Mouse (Mus musculus): ENCODE measurements at regions not wholly inside any gene's neighbourhood (a gene's known extent, or its start where the extent isn't known, plus 50 kb on each side); places are given as distances from the start of the nearest gene placed in this dataset.

DNA sequence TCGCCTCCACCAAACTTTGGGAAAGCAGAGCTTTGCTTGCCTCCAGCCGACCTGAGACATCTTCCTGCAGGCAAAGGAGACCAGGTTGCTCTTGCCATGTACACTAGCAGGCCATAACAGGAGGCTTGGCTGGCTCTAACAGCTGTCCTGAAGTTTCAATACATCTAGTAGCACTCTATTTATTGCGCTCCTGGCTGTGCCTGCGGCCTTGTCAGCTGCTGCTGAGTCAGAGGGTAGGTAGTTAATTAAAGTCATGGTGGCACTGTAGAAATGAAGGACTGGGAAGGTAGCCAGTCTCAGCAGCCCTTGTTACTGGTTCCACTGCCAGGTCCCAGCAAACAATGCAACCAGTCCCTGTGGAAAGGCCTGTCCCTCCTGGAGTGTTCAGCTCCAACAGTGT, 212.0 kb upstream of the Slco3a1 start:
- TF ChIP-seq GATA1 (IDR thresholded peaks at IDR 0.05; ENCODE audit: low read length), result no peak

- TF ChIP-seq GATA1 (IDR thresholded peaks at IDR 0.05; ENCODE audit: low read length), result no peak
Measured at GRCm38 (mm10) chr7:74757469-74757868, 202.9 kb upstream of the Slco3a1 start.

- TF ChIP-seq GATA1 (IDR thresholded peaks at IDR 0.05; ENCODE audit: low read length), result no peak
Measured at GRCm38 (mm10) chr7:74747704-74748103, 193.1 kb upstream of the Slco3a1 start.

- TF ChIP-seq GATA1 (IDR thresholded peaks at IDR 0.05; ENCODE audit: low read length), result no peak
Measured at GRCm38 (mm10) chr7:74734941-74735340, 180.4 kb upstream of the Slco3a1 start.

GRCm38 (mm10) chr7:74726324-74726991, 171.9 kb upstream of the Slco3a1 start:
- no peak for TF ChIP-seq GATA1 (IDR thresholded peaks at IDR 0.05; ENCODE audit: low read length)

GRCm38 (mm10) chr7:74719321-74719720, 164.7 kb upstream of the Slco3a1 start:
- no peak for TF ChIP-seq GATA1 (IDR thresholded peaks at IDR 0.05; ENCODE audit: low read length)

DNA sequence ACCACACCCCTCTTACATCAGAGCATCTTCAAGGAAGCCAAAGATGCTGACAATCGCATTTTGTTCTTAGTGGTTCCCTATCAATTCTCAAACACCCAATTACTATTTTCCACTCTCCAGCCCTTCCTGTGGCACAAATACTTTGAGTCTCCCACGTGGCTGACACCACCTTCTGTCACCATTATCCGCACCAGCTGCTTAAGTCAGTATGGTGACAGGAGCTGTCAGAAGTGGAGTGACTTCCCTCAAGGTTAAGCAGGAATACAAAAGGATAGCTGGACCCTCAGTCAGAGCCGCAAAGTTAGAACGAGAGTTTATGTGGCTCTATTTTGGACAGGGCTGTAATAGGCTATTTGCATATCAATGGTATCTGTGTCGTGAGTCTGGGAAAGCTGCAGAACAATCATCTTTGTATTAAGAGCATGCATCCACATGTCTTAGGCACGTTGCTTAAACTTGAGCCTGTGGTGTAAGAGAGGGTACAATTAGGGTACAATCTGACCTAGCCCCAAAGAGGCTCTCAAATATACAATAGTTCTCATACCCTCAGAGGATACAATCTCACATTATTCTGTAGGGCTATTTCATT, 155.5 kb upstream of the Slco3a1 start:
- no peak for TF ChIP-seq GATA1 (IDR thresholded peaks at IDR 0.05; ENCODE audit: low read length)

DNA sequence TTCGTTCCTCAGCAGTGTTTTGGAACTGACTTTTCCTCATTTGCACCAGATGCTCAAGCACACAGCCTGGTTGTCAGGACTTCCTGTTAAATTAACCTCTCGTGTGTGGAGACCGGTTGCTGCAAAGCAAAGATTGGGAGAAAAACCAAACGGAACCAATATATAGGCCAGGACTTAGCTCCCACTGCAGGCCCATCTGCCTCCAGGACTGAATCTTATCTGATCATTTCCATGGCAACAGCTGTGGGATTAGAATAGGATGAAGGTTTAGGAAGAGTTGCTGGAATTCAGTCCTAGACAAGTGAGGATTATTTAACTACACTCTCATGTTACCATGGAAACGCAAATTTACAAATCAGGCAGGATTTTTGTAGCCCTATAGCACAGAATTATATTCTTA, 154.4 kb upstream of the Slco3a1 start:
- no peak for TF ChIP-seq GATA1 (IDR thresholded peaks at IDR 0.05; ENCODE audit: low read length)

DNA sequence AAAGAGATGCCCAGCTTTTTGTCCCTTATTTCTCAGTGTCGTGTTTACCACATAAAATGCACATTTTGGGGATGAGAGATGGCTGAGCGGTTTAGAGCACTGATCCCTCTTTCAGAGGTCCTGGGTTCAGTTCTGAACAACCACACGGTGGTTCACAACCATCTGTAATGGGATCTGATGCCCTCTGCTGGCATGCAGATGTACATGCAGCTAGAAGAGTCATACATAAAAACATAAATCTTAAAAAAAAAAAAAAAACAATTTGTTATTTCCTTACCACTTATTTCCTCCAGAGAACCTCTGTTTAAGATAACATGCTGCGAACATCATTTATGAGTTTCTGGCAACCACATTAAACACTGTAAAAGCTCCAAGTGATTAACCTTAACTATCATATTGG, 149.0 kb upstream of the Slco3a1 start:
- no peak for TF ChIP-seq GATA1 (IDR thresholded peaks at IDR 0.05; ENCODE audit: low read length)

- TF ChIP-seq GATA1 (IDR thresholded peaks at IDR 0.05; ENCODE audit: low read length), result no peak
Measured at GRCm38 (mm10) chr7:74697794-74698354, 143.3 kb upstream of the Slco3a1 start.

DNA sequence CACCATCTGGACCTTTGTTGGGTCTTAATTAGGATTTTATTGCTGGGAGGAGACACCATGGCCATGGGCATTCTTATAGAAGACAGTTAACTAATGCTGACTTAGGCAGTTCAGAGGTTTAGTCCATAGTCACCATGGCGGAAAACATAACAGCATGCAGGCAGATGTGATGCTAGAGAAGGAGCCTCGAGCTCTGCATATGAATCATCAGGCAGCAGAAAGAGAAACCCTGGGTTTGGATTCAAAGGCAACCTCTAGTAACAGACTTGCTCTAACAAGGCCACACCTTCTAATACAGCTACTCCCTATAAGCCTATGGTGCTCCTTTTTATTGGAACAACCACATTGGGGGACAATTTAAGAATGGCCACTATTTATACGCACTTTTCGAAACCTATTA, 141.7 kb upstream of the Slco3a1 start:
- no peak for TF ChIP-seq GATA1 (IDR thresholded peaks at IDR 0.05; ENCODE audit: low read length)

DNA sequence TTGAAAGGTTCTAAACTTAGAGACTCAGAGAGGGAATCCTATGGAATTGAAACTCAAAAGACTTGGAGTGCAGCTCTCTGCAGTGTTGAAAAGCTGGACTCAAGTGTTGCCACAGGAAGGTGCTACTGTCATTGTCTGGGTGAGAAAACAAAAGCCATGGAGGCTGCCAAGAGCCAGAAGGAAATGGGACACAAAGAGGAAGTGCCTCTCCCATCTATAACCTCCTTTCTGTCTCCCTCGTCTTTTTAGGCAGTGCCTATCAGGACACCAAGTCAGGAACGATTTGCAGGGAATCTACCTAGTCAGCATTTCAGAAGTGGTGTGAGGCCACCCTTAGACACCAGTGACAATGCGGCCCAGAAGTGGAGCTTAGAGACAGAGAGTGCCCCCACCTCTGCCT, 138.5 kb upstream of the Slco3a1 start:
- TF ChIP-seq GATA1 (IDR thresholded peaks at IDR 0.05; ENCODE audit: low read length), result no peak

GRCm38 (mm10) chr7:74690706-74691105, 136.1 kb upstream of the Slco3a1 start:
- no peak for TF ChIP-seq GATA1 (IDR thresholded peaks at IDR 0.05; ENCODE audit: low read length)

DNA sequence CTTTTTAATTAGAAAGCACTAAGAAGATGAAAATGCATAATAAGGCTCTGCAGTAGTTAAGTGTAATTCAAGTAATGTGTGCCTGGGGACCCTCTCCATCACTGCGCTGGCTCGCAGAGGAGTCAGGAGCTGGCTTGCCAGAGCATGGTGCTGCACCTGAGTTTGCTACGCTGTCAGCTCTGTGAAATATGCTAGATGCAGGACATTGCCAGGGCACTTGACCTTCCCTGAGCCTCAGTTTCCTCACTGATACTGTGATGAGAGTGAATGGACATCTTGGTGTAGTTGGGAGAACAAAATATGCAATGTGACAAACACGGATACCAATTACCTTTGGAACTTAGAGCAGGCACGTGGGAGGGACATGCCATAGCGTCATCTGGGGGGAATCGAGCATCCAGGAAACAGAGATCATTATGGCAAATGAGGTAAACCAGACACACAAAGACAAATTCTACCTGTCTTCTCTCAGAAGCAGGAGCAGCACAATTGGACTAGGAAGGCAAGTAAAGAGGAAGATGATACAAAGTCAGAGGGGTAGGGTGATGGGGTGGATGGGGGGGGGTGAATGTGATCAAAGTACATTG, 133.6 kb upstream of the Slco3a1 start:
- TF ChIP-seq GATA1 (IDR thresholded peaks at IDR 0.05; ENCODE audit: low read length), result no peak

- no peak for TF ChIP-seq GATA1 (IDR thresholded peaks at IDR 0.05; ENCODE audit: low read length)
Measured at GRCm38 (mm10) chr7:74687303-74688115, 132.9 kb upstream of the Slco3a1 start.

GRCm38 (mm10) chr7:74683979-74684378, 129.4 kb upstream of the Slco3a1 start:
- TF ChIP-seq GATA1 (IDR thresholded peaks at IDR 0.05; ENCODE audit: low read length), result no peak
